Mouse (Mus musculus) thymus, postnatal 25 days (tissue): ENCODE measurements at regions not wholly inside any gene's neighbourhood (a gene's known extent, or its start where the extent isn't known, plus 50 kb on each side); places are given as distances from the start of the nearest gene placed in this dataset.

ENCODE experiments used
- DNase-seq: peaks from one replicate; pipeline ENCODE4 v3.0.0; 2022

- no peak for DNase-seq
These were observed 157.2 kb downstream of the Gm11146 start for GRCm38 (mm10) chr16:77444647-77445046.

- peak; percentile 8 for DNase-seq
These were observed 157.9 kb downstream of the Gm11146 start for GRCm38 (mm10) chr16:77444006-77444405.

GRCm38 (mm10) chr16:77443318-77443717, 158.6 kb downstream of the Gm11146 start:
- DNase-seq, result no peak

- no peak for DNase-seq
These were observed 159.0 kb downstream of the Gm11146 start for GRCm38 (mm10) chr16:77442866-77443265.

- no peak for DNase-seq
These were observed 170.5 kb downstream of the Gm11146 start for GRCm38 (mm10) chr16:77431345-77431744.

- no peak for DNase-seq
These were observed 179.2 kb downstream of the Gm11146 start for GRCm38 (mm10) chr16:77422385-77423363.

GRCm38 (mm10) chr16:77421591-77422024, 180.3 kb downstream of the Gm11146 start:
- no peak for DNase-seq

GRCm38 (mm10) chr16:77421001-77421400, 180.9 kb downstream of the Gm11146 start:
- no peak for DNase-seq

GRCm38 (mm10) chr16:77420136-77420860, 181.6 kb downstream of the Gm11146 start:
- DNase-seq, result no peak

- no peak for DNase-seq
These were observed 182.7 kb downstream of the Gm11146 start for GRCm38 (mm10) chr16:77419116-77419735.

GRCm38 (mm10) chr16:77418486-77418885, 183.4 kb downstream of the Gm11146 start:
- no peak for DNase-seq

GRCm38 (mm10) chr16:77417791-77418190, 184.1 kb downstream of the Gm11146 start:
- no peak for DNase-seq

- no peak for DNase-seq
These were observed 187.3 kb downstream of the Gm11146 start for GRCm38 (mm10) chr16:77414562-77414961.

GRCm38 (mm10) chr16:77409168-77409567, 192.7 kb downstream of the Gm11146 start:
- no peak for DNase-seq

- no peak for DNase-seq
These were observed 194.9 kb downstream of the Gm11146 start for GRCm38 (mm10) chr16:77406999-77407398.

GRCm38 (mm10) chr16:77405859-77406258, 196.0 kb downstream of the Gm11146 start:
- no peak for DNase-seq

- DNase-seq, result no peak
These were observed 196.6 kb downstream of the Gm11146 start for GRCm38 (mm10) chr16:77405181-77405818.

- DNase-seq, result no peak
These were observed 199.1 kb downstream of the Gm11146 start for GRCm38 (mm10) chr16:77402711-77403280.

GRCm38 (mm10) chr16:77401185-77401943, 200.5 kb downstream of the Gm11146 start:
- DNase-seq, result no peak

GRCm38 (mm10) chr16:77400276-77400891, 201.5 kb downstream of the Gm11146 start:
- DNase-seq, result no peak

- DNase-seq, result no peak
These were observed 202.0 kb downstream of the Gm11146 start for GRCm38 (mm10) chr16:77399846-77400275.
